Mouse (Mus musculus): ENCODE measurements around the gene Col8a1. TPM values are rescaled to one million over a fixed set of nuclear protein-coding genes. Genes with fewer than 3 reads are reported as not detected.
A peak's percentile ranks its signal among the peaks of the same experiment; 100 is the strongest.

Gene Col8a1
- polyA plus RNA-seq, 1 experiment from 2014 or later: 11.6 TPM

GRCm38 (mm10) chr16:57740169-57740568, 14.4 kb downstream of the Col8a1 start:
- no peaks in the 10 kb centered on the region for H3K27me3 ChIP-seq (replicated peaks)
- H3K9ac ChIP-seq: no peak overlapping the region
- WGBS: 86% methylated on average over 3 of the region's 3 CpGs
- no peak for ATAC-seq (ENCODE audit: insufficient read depth, low FRiP score, low read depth)
- no peak overlapping the region for H3K27ac ChIP-seq
- H3K4me3 ChIP-seq (replicated peaks): no peak overlapping the region
- no peaks in the 10 kb centered on the region for H3K36me3 ChIP-seq
- H3K4me1 ChIP-seq: no peaks in the 10 kb centered on the region
- H3K4me2 ChIP-seq: no peak overlapping the region
- no peaks in the 10 kb centered on the region for H3K9me3 ChIP-seq

- no peaks in the 10 kb centered on the region for H3K9me3 ChIP-seq
- H3K27me3 ChIP-seq (replicated peaks): no peaks in the 10 kb centered on the region
- H3K27ac ChIP-seq: no peak overlapping the region
- H3K4me2 ChIP-seq: no peak overlapping the region
- H3K9ac ChIP-seq: no peak overlapping the region
- no peak for ATAC-seq (ENCODE audit: insufficient read depth, low FRiP score, low read depth)
- H3K4me3 ChIP-seq (replicated peaks): no peak overlapping the region
- no peaks in the 10 kb centered on the region for H3K4me1 ChIP-seq
- WGBS: 91% methylated on average over 2 of the region's 2 CpGs
- H3K36me3 ChIP-seq: no peaks in the 10 kb centered on the region
Measured at GRCm38 (mm10) chr16:57734942-57735341, 19.6 kb downstream of the Col8a1 start.

GRCm38 (mm10) chr16:57733545-57733944, 21.0 kb downstream of the Col8a1 start:
- no peak overlapping the region for H3K4me2 ChIP-seq
- H3K9me3 ChIP-seq: no peaks in the 10 kb centered on the region
- no peak overlapping the region for H3K4me3 ChIP-seq (replicated peaks)
- 60% methylated on average over 1 of the region's 1 CpGs for WGBS
- H3K4me1 ChIP-seq: no peaks in the 10 kb centered on the region
- H3K9ac ChIP-seq: no peak overlapping the region
- no peaks in the 10 kb centered on the region for H3K36me3 ChIP-seq
- no peak overlapping the region for H3K27ac ChIP-seq
- no peaks in the 10 kb centered on the region for H3K27me3 ChIP-seq (replicated peaks)
- no peak for ATAC-seq (ENCODE audit: insufficient read depth, low FRiP score, low read depth)

- Histone ChIP-seq H3K4me1 (no peaks in the 10 kb centered on the region), H3K36me3 (no peaks in the 10 kb centered on the region), H3K9me3 (no peaks in the 10 kb centered on the region), H3K9ac (no peak overlapping the region), H3K4me3 (replicated peaks) (no peak overlapping the region), H3K27ac (no peak overlapping the region), H3K4me2 (no peak overlapping the region), H3K27me3 (replicated peaks) (no peaks in the 10 kb centered on the region)
- 82% methylated on average over 3 of the region's 3 CpGs for WGBS
- ATAC-seq (ENCODE audit: insufficient read depth, low FRiP score, low read depth): no peak
Measured at GRCm38 (mm10) chr16:57733139-57733538, 21.4 kb downstream of the Col8a1 start.

DNA sequence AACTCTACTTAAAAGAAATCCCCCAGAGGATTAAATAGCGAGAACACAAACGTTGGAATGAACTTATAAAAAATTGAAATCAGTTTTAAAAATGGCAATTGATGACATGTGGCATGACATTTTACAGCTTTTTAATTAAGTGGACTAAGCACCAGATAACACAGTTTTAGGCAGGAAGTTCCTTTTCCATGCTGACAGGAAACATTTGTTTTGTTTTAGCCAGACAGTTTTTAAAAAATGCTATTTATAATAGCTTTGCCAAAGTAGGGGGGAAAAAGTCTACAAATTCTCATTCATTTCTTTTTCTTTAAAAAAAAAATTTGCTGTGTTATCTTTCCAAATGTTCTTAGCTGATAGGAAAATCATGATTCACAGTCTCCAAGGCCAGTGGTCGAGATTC, 29.6 kb downstream of the Col8a1 start:
- WGBS: 31% methylated on average over 3 of the region's 3 CpGs
- no peak overlapping the region for H3K4me3 ChIP-seq (replicated peaks)
- no peaks in the 10 kb centered on the region for H3K4me1 ChIP-seq
- no peak overlapping the region for H3K9ac ChIP-seq
- no peak; the same call in 1 of the 2 replicates for ATAC-seq (ENCODE audit: insufficient read depth, low FRiP score, low read depth)
- H3K27ac ChIP-seq: no peak overlapping the region; the same call in 1 of the 2 replicates
- no peaks in the 10 kb centered on the region for H3K9me3 ChIP-seq
- H3K36me3 ChIP-seq: no peaks in the 10 kb centered on the region
- H3K27me3 ChIP-seq (replicated peaks): no peaks in the 10 kb centered on the region
- H3K4me2 ChIP-seq: no peak overlapping the region

DNA sequence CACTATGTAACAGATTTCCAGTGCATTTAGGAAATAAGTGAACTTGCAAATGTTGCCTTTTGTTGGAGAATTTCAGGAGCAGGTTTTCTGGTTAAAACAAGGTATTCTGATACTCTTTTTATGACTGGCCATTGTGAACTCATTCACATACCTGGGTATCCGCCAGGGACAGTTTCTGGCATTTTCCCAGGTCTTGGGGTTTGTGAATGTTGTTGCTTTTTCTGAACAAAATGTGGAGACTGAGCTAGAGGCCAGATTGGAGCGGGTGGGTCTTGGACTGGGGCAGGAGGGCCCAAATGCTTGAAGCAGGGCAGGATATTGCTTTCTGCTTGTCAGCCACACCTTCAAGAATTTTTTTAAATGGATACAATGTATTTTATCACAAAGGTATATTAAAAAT, 35.6 kb downstream of the Col8a1 start:
- H3K4me1 ChIP-seq: no peaks in the 10 kb centered on the region
- H3K4me3 ChIP-seq (replicated peaks): no peak overlapping the region
- no peak overlapping the region for H3K9ac ChIP-seq
- WGBS: 86% methylated on average over 2 of the region's 2 CpGs
- H3K27me3 ChIP-seq (replicated peaks): no peaks in the 10 kb centered on the region
- no peak overlapping the region for H3K27ac ChIP-seq
- no peaks in the 10 kb centered on the region for H3K36me3 ChIP-seq
- no peak for ATAC-seq (ENCODE audit: insufficient read depth, low FRiP score, low read depth)
- H3K4me2 ChIP-seq: no peak overlapping the region
- no peaks in the 10 kb centered on the region for H3K9me3 ChIP-seq

- Histone ChIP-seq H3K27me3 (replicated peaks) (no peaks in the 10 kb centered on the region), H3K27ac (no peak overlapping the region), H3K4me2 (no peak overlapping the region), H3K4me1 (no peaks in the 10 kb centered on the region), H3K9ac (no peak overlapping the region), H3K36me3 (no peaks in the 10 kb centered on the region), H3K4me3 (replicated peaks) (no peak overlapping the region), H3K9me3 (no peaks in the 10 kb centered on the region)
- ATAC-seq (ENCODE audit: insufficient read depth, low FRiP score, low read depth): no peak
- WGBS: 89% methylated on average over 5 of the region's 5 CpGs
Measured at GRCm38 (mm10) chr16:57698733-57699132, 55.8 kb downstream of the Col8a1 start.

- H3K4me3 ChIP-seq (replicated peaks): no peak overlapping the region
- H3K9ac ChIP-seq: no peak overlapping the region
- H3K27me3 ChIP-seq (replicated peaks): no peaks in the 10 kb centered on the region
- H3K9me3 ChIP-seq: no peaks in the 10 kb centered on the region
- no peak for ATAC-seq (ENCODE audit: insufficient read depth, low FRiP score, low read depth)
- no peaks in the 10 kb centered on the region for H3K36me3 ChIP-seq
- no peak overlapping the region for H3K4me2 ChIP-seq
- 78% methylated on average over 1 of the region's 1 CpGs for WGBS
- no peak overlapping the region for H3K27ac ChIP-seq
- no peaks in the 10 kb centered on the region for H3K4me1 ChIP-seq
Measured at GRCm38 (mm10) chr16:57694694-57695093, 59.8 kb downstream of the Col8a1 start.

DNA sequence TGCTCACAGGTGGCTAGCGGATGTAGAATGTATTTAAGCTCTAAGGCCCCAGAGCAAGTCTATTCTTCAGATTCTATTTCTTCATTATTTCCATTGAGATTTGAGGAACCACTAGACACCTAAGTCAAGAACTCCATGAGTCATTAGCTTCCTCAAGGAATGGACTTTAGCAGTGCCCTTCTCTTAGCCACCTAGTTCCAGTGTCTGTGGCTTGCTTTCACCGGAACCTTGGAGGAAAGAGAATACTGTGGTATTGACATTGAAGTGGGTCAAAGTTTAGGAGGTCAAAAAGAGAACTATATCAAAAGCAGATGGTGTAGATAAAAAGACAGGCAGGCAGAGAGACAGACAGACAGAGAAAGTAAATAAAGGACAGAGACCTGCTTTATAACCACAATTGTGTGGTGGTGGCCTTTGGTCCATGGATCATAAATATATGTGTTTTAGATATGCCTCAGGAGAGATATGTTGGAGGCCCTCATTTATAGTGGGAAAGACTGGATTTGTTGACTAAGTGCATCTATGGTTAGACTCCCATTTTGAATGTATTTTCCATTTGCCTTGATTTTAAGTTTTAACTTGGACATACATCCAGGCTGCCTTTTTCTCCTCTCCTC, 60.5 kb downstream of the Col8a1 start:
- no peaks in the 10 kb centered on the region for H3K4me1 ChIP-seq
- H3K36me3 ChIP-seq: no peaks in the 10 kb centered on the region
- WGBS: 83% methylated on average over 2 of the region's 2 CpGs
- ATAC-seq (ENCODE audit: insufficient read depth, low FRiP score, low read depth): no peak
- H3K9me3 ChIP-seq: no peaks in the 10 kb centered on the region
- H3K9ac ChIP-seq: no peak overlapping the region
- no peak overlapping the region for H3K4me3 ChIP-seq (replicated peaks)
- no peak overlapping the region for H3K27ac ChIP-seq
- no peaks in the 10 kb centered on the region for H3K27me3 ChIP-seq (replicated peaks)
- H3K4me2 ChIP-seq: no peak overlapping the region

GRCm38 (mm10) chr16:57685790-57686399, 68.6 kb downstream of the Col8a1 start:
- Histone ChIP-seq H3K4me2 (no peak overlapping the region), H3K9ac (no peak overlapping the region), H3K4me1 (no peaks in the 10 kb centered on the region), H3K9me3 (no peaks in the 10 kb centered on the region), H3K4me3 (replicated peaks) (no peak overlapping the region), H3K27me3 (replicated peaks) (no peaks in the 10 kb centered on the region), H3K27ac (no peak overlapping the region), H3K36me3 (no peaks in the 10 kb centered on the region)
- 43% methylated on average over 5 of the region's 5 CpGs for WGBS
- peak; percentile 82 for ATAC-seq (ENCODE audit: insufficient read depth, low FRiP score, low read depth)

DNA sequence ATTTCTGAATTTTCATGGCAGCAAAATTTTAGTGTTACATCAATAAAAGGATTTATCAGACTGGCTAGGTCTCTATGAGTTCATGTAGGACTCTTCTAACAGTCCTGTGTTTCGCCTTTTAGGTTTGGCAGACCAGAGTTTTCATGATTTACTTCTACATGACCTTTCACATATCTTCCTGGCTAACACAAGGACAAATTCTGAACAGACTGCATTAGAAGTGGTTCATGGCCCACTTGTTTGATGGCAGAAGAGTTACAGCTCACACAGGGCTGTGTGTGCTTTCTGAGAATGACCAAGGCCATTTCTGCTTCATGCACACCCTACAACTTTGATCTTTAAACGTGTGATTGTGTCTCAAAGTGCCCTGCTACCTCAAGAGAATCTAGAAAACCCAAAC, 82.3 kb downstream of the Col8a1 start:
- 51% methylated on average over 2 of the region's 2 CpGs for WGBS
- H3K4me2 ChIP-seq: no peak overlapping the region
- no peak for ATAC-seq (ENCODE audit: insufficient read depth, low FRiP score, low read depth)
- H3K4me1 ChIP-seq: no peaks in the 10 kb centered on the region
- no peak overlapping the region for H3K9ac ChIP-seq
- no peak overlapping the region for H3K4me3 ChIP-seq (replicated peaks)
- H3K27me3 ChIP-seq (replicated peaks): no peaks in the 10 kb centered on the region
- no peak overlapping the region for H3K27ac ChIP-seq
- H3K9me3 ChIP-seq: no peaks in the 10 kb centered on the region
- H3K36me3 ChIP-seq: no peaks in the 10 kb centered on the region

DNA sequence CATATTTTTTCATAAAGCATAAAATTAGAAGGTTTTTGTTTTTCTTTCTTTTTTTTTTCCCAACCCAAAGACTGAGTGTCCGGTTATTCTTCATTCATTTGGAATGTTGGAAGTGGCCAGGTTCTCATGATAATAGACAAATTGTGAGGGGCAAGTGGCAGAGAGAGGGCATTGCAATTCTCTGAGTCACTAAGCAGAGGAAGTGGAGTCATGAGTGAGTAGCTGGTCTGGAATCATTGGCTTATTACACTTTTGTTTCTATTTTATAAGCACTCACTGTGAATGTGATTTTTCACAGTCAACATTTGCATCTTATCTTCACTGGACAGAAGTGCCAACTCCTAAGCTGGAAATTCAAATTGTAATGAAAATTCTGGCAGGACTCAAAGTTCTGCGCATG, 82.9 kb downstream of the Col8a1 start:
- no peak for ATAC-seq (ENCODE audit: insufficient read depth, low FRiP score, low read depth)
- H3K4me2 ChIP-seq: no peak overlapping the region
- H3K4me3 ChIP-seq (replicated peaks): no peak overlapping the region
- H3K27me3 ChIP-seq (replicated peaks): no peaks in the 10 kb centered on the region
- 74% methylated on average over 2 of the region's 2 CpGs for WGBS
- no peak overlapping the region for H3K9ac ChIP-seq
- H3K27ac ChIP-seq: no peak overlapping the region
- no peaks in the 10 kb centered on the region for H3K9me3 ChIP-seq
- no peaks in the 10 kb centered on the region for H3K36me3 ChIP-seq
- no peaks in the 10 kb centered on the region for H3K4me1 ChIP-seq

- H3K36me3 ChIP-seq: no peaks in the 10 kb centered on the region
- H3K27ac ChIP-seq: no peak overlapping the region
- 12% methylated on average over 3 of the region's 3 CpGs for WGBS
- H3K4me2 ChIP-seq: no peak overlapping the region
- no peak for ATAC-seq (ENCODE audit: insufficient read depth, low FRiP score, low read depth)
- no peak overlapping the region for H3K4me3 ChIP-seq (replicated peaks)
- H3K27me3 ChIP-seq (replicated peaks): no peaks in the 10 kb centered on the region
- H3K4me1 ChIP-seq: no peaks in the 10 kb centered on the region
- no peak overlapping the region for H3K9ac ChIP-seq
- H3K9me3 ChIP-seq: no peaks in the 10 kb centered on the region
Measured at GRCm38 (mm10) chr16:57669348-57669747, 85.2 kb downstream of the Col8a1 start.

Data from stomach, embryonic 15.5 days (tissue).